Mouse (Mus musculus) CH12.LX (cell line): ENCODE results near the gene Adgrg6. TPM values are rescaled to one million over a fixed set of nuclear protein-coding genes. Genes with fewer than 3 reads are reported as not detected.

Experiments used
- DNase-seq: peaks from one replicate; pipeline ENCODE4 v3.0.0-alpha.2; 2013; ENCODE audit errors: extremely low read depth
- H3K27ac ChIP-seq: 2 replicates; pipeline ENCODE4 v1.5.1; 2012; ENCODE audit warnings: low read depth, mild to moderate bottlenecking, control low read depth, moderate library complexity; ENCODE audit not compliant: insufficient read depth
- H3K27me3 ChIP-seq: replicated peaks from 2 replicates; pipeline ENCODE3; 2012; ENCODE audit warnings: inconsistent platforms
- H3K36me3 ChIP-seq, 2 experiments: replicated peaks in 1 of 2; 2 replicates each; pipeline versions ENCODE3 to v1.6.1; 2012; ENCODE audit warnings: inconsistent platforms in 1 of 2, low read length in 1 of 2, mild to moderate bottlenecking in 1 of 2, mixed read lengths in 1 of 2, moderate library complexity in 1 of 2; ENCODE audit not compliant: control insufficient read depth in 1 of 2, insufficient read depth in 1 of 2
- H3K4me1 ChIP-seq, 2 experiments: 2 replicates each; pipeline ENCODE4 v1.6.1; 2012; ENCODE audit warnings: inconsistent platforms in 1 of 2, moderate library complexity in 1 of 2; ENCODE audit not compliant: insufficient read depth in 2 of 2, control insufficient read depth in 1 of 2
- H3K4me2 ChIP-seq: 2 replicates; pipeline ENCODE4 v1.6.1; 2012; ENCODE audit warnings: low read depth, mild to moderate bottlenecking, control low read depth; ENCODE audit not compliant: poor library complexity, insufficient read depth, severe bottlenecking
- H3K4me3 ChIP-seq, 3 experiments: fragments of 150-350 bp in 1 of 3; sonication (generic) in 1 of 3; replicated peaks in 1 of 3; 2 replicates each; pipeline versions ENCODE3 to v1.5.1; 2011 to 2012; ENCODE audit warnings: low read depth in 2 of 3, low read length in 2 of 3, mild to moderate bottlenecking in 2 of 3, moderate library complexity in 2 of 3, control low read depth in 1 of 3, improper control_type of control experiment in 1 of 3, inconsistent platforms in 1 of 3, mixed read lengths in 1 of 3; ENCODE audit not compliant: poor library complexity in 1 of 3
- H3K79me2 ChIP-seq: replicated peaks from 2 replicates; pipeline ENCODE4 v1.6.1; 2012; ENCODE audit warnings: mild to moderate bottlenecking, moderate library complexity; ENCODE audit not compliant: control insufficient read depth, poor library complexity, insufficient read depth, severe bottlenecking; ENCODE audit errors: extremely low read depth
- H3K9ac ChIP-seq: 2 replicates; pipeline ENCODE4 v1.6.1; 2012; ENCODE audit warnings: low read depth, mild to moderate bottlenecking, control low read depth, moderate library complexity; ENCODE audit not compliant: insufficient read depth
- H3K9me3 ChIP-seq: replicated peaks from 2 replicates; pipeline ENCODE3; 2012; ENCODE audit warnings: low read length, inconsistent platforms, mixed read lengths
- BHLHE40 ChIP-seq: IDR thresholded peaks from 2 replicates; pipeline ENCODE4 v1.6.1; 2011; ENCODE audit warnings: mild to moderate bottlenecking, low read depth, low read length, improper control_type of control experiment
- ETS1 ChIP-seq: conservative IDR thresholded peaks from 2 replicates; pipeline ENCODE4 v1.6.1; 2012; ENCODE audit warnings: low read depth, mild to moderate bottlenecking, inconsistent platforms, low read length, improper control_type of control experiment, moderate library complexity
- GABPA ChIP-seq: IDR thresholded peaks from 2 replicates; pipeline ENCODE4 v1.6.1; 2012; ENCODE audit warnings: low read depth, low read length, improper control_type of control experiment, inconsistent platforms; ENCODE audit not compliant: insufficient replicate concordance
- HCFC1 ChIP-seq: IDR thresholded peaks from 2 replicates; pipeline ENCODE4 v1.6.1; 2012; ENCODE audit warnings: low read depth, mild to moderate bottlenecking, inconsistent platforms, low read length, improper control_type of control experiment
- IRF4 ChIP-seq: IDR thresholded peaks from 2 replicates; pipeline ENCODE4 v1.6.1; 2014; ENCODE audit warnings: low read depth, mild to moderate bottlenecking, inconsistent platforms, low read length, improper control_type of control experiment
- MAFK ChIP-seq: IDR thresholded peaks from 2 replicates; pipeline ENCODE4 v1.6.1; 2011; ENCODE audit warnings: low read length, improper control_type of control experiment; ENCODE audit not compliant: insufficient replicate concordance
- MAX ChIP-seq: IDR thresholded peaks from 2 replicates; pipeline ENCODE4 v1.6.1; 2011; ENCODE audit warnings: low read length, improper control_type of control experiment
- MAZ ChIP-seq: IDR thresholded peaks from 2 replicates; pipeline ENCODE4 v1.6.1; 2012; ENCODE audit warnings: low read depth, mild to moderate bottlenecking, inconsistent platforms, low read length, improper control_type of control experiment, moderate library complexity
- MEF2A ChIP-seq: IDR thresholded peaks from 2 replicates; pipeline ENCODE4 v1.6.1; 2014; ENCODE audit warnings: low read depth, mild to moderate bottlenecking, inconsistent platforms, low read length, improper control_type of control experiment, borderline replicate concordance
- MXI1 ChIP-seq: IDR thresholded peaks from 2 replicates; pipeline ENCODE4 v1.6.1; 2011; ENCODE audit warnings: mild to moderate bottlenecking, low read depth, low read length, improper control_type of control experiment
- RCOR1 ChIP-seq: conservative IDR thresholded peaks from 2 replicates; pipeline ENCODE4 v1.6.1; 2012; ENCODE audit warnings: low read depth, mild to moderate bottlenecking, inconsistent platforms, low read length, improper control_type of control experiment
- SIN3A ChIP-seq: IDR thresholded peaks from 2 replicates; pipeline ENCODE4 v1.6.1; 2012; ENCODE audit warnings: low read length, improper control_type of control experiment, inconsistent platforms
- TBP ChIP-seq: conservative IDR thresholded peaks from 2 replicates; pipeline ENCODE4 v1.6.1; 2011; ENCODE audit warnings: low read depth, low read length, improper control_type of control experiment
- UBTF ChIP-seq: IDR thresholded peaks from 2 replicates; pipeline ENCODE4 v1.6.1; 2012; ENCODE audit warnings: low read depth, mild to moderate bottlenecking, inconsistent platforms, low read length, improper control_type of control experiment, moderate library complexity
- ZKSCAN1 ChIP-seq: IDR thresholded peaks from 2 replicates; pipeline ENCODE4 v1.6.1; 2012; ENCODE audit warnings: low read depth, inconsistent platforms, low read length, improper control_type of control experiment, borderline replicate concordance
- ZMIZ1 ChIP-seq: IDR thresholded peaks from 2 replicates; pipeline ENCODE4 v1.6.1; 2012; ENCODE audit warnings: low read depth, mild to moderate bottlenecking, inconsistent platforms, low read length, improper control_type of control experiment
- dilution Hi-C: fragments of 300-500 bp; cut with MboI; formaldehyde crosslinking; loops from 2 replicates; pipeline ENCODE4 v1.14.3; 2020; ENCODE audit warnings: low sequenced_read_pairs; ENCODE audit not compliant: extremely low pct_unique_long_range_greater_than_20kb, extremely low pct_ligation_motif_present
- in situ Hi-C: fragments of 300-500 bp; cut with MboI; formaldehyde crosslinking; loops from 3 replicates; pipeline ENCODE4 v1.14.3; 2019; ENCODE audit warnings: low sequenced_read_pairs, low pct_ligation_motif_present, low pct_unique_long_range_greater_than_20kb, mixed read lengths
- polyA plus RNA-seq: library from polyadenylated mRNA; unstranded; fragments of >175 nt; gene quantifications from 2 replicates; pipeline ENCODE4 v1.2.1, GENCODE M21; 2012; ENCODE audit warnings: low read depth; ENCODE audit not compliant: insufficient read length
- total RNA-seq, 2 experiments: library from RNA; depleted of rRNA; stranded (reverse); fragments of 300-350 nt in 1 of 2; fragments of >200 nt in 1 of 2; gene quantifications; 2 replicates each; pipeline ENCODE4 v1.2.3; 2012 to 2014

Gene Adgrg6
- total and polyA plus RNA-seq, 3 experiments, result not detected

- no peaks in the 10 kb centered on the region for H3K27me3 ChIP-seq
- no peaks in the 10 kb centered on the region for H3K9me3 ChIP-seq
- H3K36me3 ChIP-seq, result no peaks in the 10 kb centered on the region
- H3K4me3 ChIP-seq, result no peak overlapping the region
- no peak for DNase-seq
- no peak for TF ChIP-seq MAZ
- dilution Hi-C loops (no loop called here), in situ Hi-C loops (no loop called here)
- H3K4me1 ChIP-seq, result no peaks in the 10 kb centered on the region
- no peak overlapping the region for H3K9ac ChIP-seq
- no peaks in the 10 kb centered on the region for H3K79me2 ChIP-seq
- H3K27ac ChIP-seq, result no peak overlapping the region
- H3K4me2 ChIP-seq, result no peak overlapping the region
These were observed 45.4 kb upstream of the Adgrg6 start for GRCm38 (mm10) chr10:14590816-14591215.

- Histone ChIP-seq H3K27ac (no peak overlapping the region), H3K9me3 (no peaks in the 10 kb centered on the region), H3K4me2 (no peak overlapping the region), H3K27me3 (no peaks in the 10 kb centered on the region), H3K4me3 (no peak overlapping the region), H3K4me1 (no peaks in the 10 kb centered on the region), H3K36me3 (no peaks in the 10 kb centered on the region), H3K79me2 (no peaks in the 10 kb centered on the region), H3K9ac (no peak overlapping the region)
- TF ChIP-seq ZKSCAN1 (no peak), BHLHE40 (no peak), RCOR1 (no peak), IRF4 (no peak), MEF2A (no peak), ETS1 (no peak), UBTF (no peak), MAFK (no peak), SIN3A (no peak), MAX (no peak), HCFC1 (no peak), MXI1 (no peak), GABPA (no peak), TBP (no peak), ZMIZ1 (no peak)
- in situ Hi-C loops (no loop called here), dilution Hi-C loops (no loop called here)
- no peak for DNase-seq
These were observed 44.2 kb upstream of the Adgrg6 start for GRCm38 (mm10) chr10:14589667-14590066.
